Mouse (Mus musculus): ENCODE measurements around the gene Gnai3.

GRCm38 (mm10) chr3:108134701-108135100, 11.2 kb downstream of the Gnai3 start:
- TF ChIP-seq TCF12 (IDR thresholded peaks at IDR 0.05; ENCODE audit: insufficient read depth, poor library complexity, severe bottlenecking) (no peak), E2F4 (IDR thresholded peaks at IDR 0.05; ENCODE audit: insufficient read depth) (no peak), MAX (IDR thresholded peaks at IDR 0.05; ENCODE audit: low read depth) (no peak), CEBPB (IDR thresholded peaks at IDR 0.05; ENCODE audit: insufficient read depth, poor library complexity, severe bottlenecking) (no peak), POLR2A (IDR thresholded peaks at IDR 0.05; ENCODE audit: insufficient read length, low read depth) (no peak), USF1 (IDR thresholded peaks at IDR 0.05; ENCODE audit: low read depth) (no peak), MYOG (IDR thresholded peaks at IDR 0.05; ENCODE audit: control insufficient read depth in 1 of 3, insufficient read depth in 1 of 3, insufficient read length in 2 of 3, low read depth in 2 of 3) (no peak), POLR2AphosphoS2 (IDR thresholded peaks at IDR 0.05; ENCODE audit: insufficient read length, low read depth) (no peak)
